Mouse (Mus musculus) cerebellum, adult 2 months (tissue): ENCODE measurements at regions not wholly inside any gene's neighbourhood (a gene's known extent, or its start where the extent isn't known, plus 50 kb on each side); places are given as distances from the start of the nearest gene placed in this dataset.

Experiments used
- DNase-seq, 2 experiments: peaks; one replicate each; pipeline ENCODE4 v3.0.0; 2021
- H3K27ac ChIP-seq: fragments of 200-500 bp; 2 replicates; pipeline ENCODE4 v1.5.1; 2012; ENCODE audit warnings: low read length, control low read depth, inconsistent platforms; ENCODE audit not compliant: insufficient read depth
- H3K27me3 ChIP-seq: fragments of 200-500 bp; 2 replicates; pipeline ENCODE4 v1.6.1; 2012; ENCODE audit warnings: inconsistent platforms, mild to moderate bottlenecking, low read length, moderate library complexity; ENCODE audit not compliant: control insufficient read depth, insufficient read depth
- H3K4me1 ChIP-seq: fragments of 200-500 bp; 2 replicates; pipeline ENCODE4 v1.6.1; 2011; ENCODE audit warnings: low read length; ENCODE audit not compliant: control insufficient read depth, insufficient read depth
- H3K4me3 ChIP-seq: fragments of 200-500 bp; replicated peaks from 2 replicates; pipeline ENCODE3; 2011; ENCODE audit warnings: mild to moderate bottlenecking, low read depth, low read length, control low read depth; ENCODE audit not compliant: insufficient read depth
- CTCF ChIP-seq: fragments of 200-500 bp; IDR thresholded peaks from 2 replicates; pipeline ENCODE4 v1.5.1; 2011; ENCODE audit warnings: low read depth, mild to moderate bottlenecking, control low read depth, low read length, moderate library complexity, borderline replicate concordance; ENCODE audit not compliant: insufficient read depth
- POLR2A ChIP-seq: fragments of 200-500 bp; IDR thresholded peaks from 2 replicates; pipeline ENCODE4 v1.6.1; 2011; ENCODE audit warnings: low read length, control low read depth, borderline replicate concordance; ENCODE audit not compliant: insufficient read depth
- WGBS: fragments of 180-500 bp; shearing (Covaris S2); methylation state at CpG from one replicate; pipeline ENCODE4 v1.1.7; 2018; 5-methylcytosine and 5-hydroxymethylcytosine counted together

- peak overlapping the region; percentile 44 for H3K4me3 ChIP-seq
- TF ChIP-seq POLR2A (no peak), CTCF (no peak)
- H3K27ac ChIP-seq, result no peak overlapping the region
- WGBS, result 3% methylated on average over 21 of the region's 21 CpGs
- DNase-seq, result peak; percentile 12 to 24
- no peaks in the 10 kb centered on the region for H3K27me3 ChIP-seq
- peaks cover 9% of the 10 kb centered on the region; the same call in 1 of the 2 replicates for H3K4me1 ChIP-seq
Measured at GRCm38 (mm10) chr2:160451481-160452238, 84.8 kb upstream of the Mafb start.

- no peak for DNase-seq
- no peaks in the 10 kb centered on the region for H3K27me3 ChIP-seq
- no peak overlapping the region for H3K27ac ChIP-seq
- no peak overlapping the region for H3K4me3 ChIP-seq
- 34% methylated on average over 6 of the region's 6 CpGs for WGBS
- TF ChIP-seq POLR2A (no peak), CTCF (no peak)
- H3K4me1 ChIP-seq, result peaks cover 8% of the 10 kb centered on the region; the same call in 1 of the 2 replicates
Measured at GRCm38 (mm10) chr2:160452239-160452530, 85.3 kb upstream of the Mafb start.

GRCm38 (mm10) chr2:160452730-160453129, 85.9 kb upstream of the Mafb start:
- Histone ChIP-seq H3K4me1 (peaks cover 3% of the 10 kb centered on the region; the same call in 1 of the 2 replicates), H3K27ac (no peak overlapping the region), H3K4me3 (no peak overlapping the region), H3K27me3 (no peaks in the 10 kb centered on the region; the same call in 1 of the 2 replicates)
- no peak for DNase-seq
- TF ChIP-seq CTCF, result no peak
- 97% methylated on average over 6 of the region's 6 CpGs for whole genome bisulfite sequencing

GRCm38 (mm10) chr2:160455617-160456016, 88.8 kb upstream of the Mafb start:
- H3K4me1 ChIP-seq, result peaks cover 3% of the 10 kb centered on the region; the same call in 1 of the 2 replicates
- 68% methylated on average over 10 of the region's 10 CpGs for WGBS
- no peak for DNase-seq
- H3K4me3 ChIP-seq, result no peak overlapping the region
- H3K27me3 ChIP-seq, result no peaks in the 10 kb centered on the region; the same call in 1 of the 2 replicates
- H3K27ac ChIP-seq, result no peak overlapping the region
- no peak for TF ChIP-seq CTCF
- TF ChIP-seq POLR2A, result no peak

GRCm38 (mm10) chr2:160456681-160457080, 89.8 kb upstream of the Mafb start:
- WGBS, result 81% methylated on average over 8 of the region's 8 CpGs
- no peak overlapping the region for H3K27ac ChIP-seq
- H3K4me3 ChIP-seq, result no peak overlapping the region
- peaks cover under 1% of the 10 kb centered on the region; the same call in 1 of the 2 replicates for H3K4me1 ChIP-seq
- no peak for TF ChIP-seq CTCF
- TF ChIP-seq POLR2A, result no peak
- DNase-seq, result no peak
- no peaks in the 10 kb centered on the region; the same call in 1 of the 2 replicates for H3K27me3 ChIP-seq

- Histone ChIP-seq H3K4me3 (no peak overlapping the region), H3K27ac (no peak overlapping the region), H3K4me1 (no peaks in the 10 kb centered on the region), H3K27me3 (no peaks in the 10 kb centered on the region)
- no peak for DNase-seq
- TF ChIP-seq POLR2A, result no peak
- no peak for TF ChIP-seq CTCF
- 55% methylated on average over 4 of the region's 4 CpGs for WGBS
Measured at GRCm38 (mm10) chr2:160471561-160471960, 104.7 kb upstream of the Mafb start.

- no peaks in the 10 kb centered on the region for H3K27me3 ChIP-seq
- H3K4me3 ChIP-seq, result no peak overlapping the region
- no peaks in the 10 kb centered on the region for H3K4me1 ChIP-seq
- no peak for TF ChIP-seq POLR2A
- TF ChIP-seq CTCF, result no peak
- DNase-seq, result no peak
- 72% methylated on average over 3 of the region's 3 CpGs for WGBS
- H3K27ac ChIP-seq, result no peak overlapping the region
Measured at GRCm38 (mm10) chr2:160476181-160476580, 109.3 kb upstream of the Mafb start.

- TF ChIP-seq POLR2A (no peak), CTCF (no peak)
- H3K27ac ChIP-seq, result no peak overlapping the region
- H3K27me3 ChIP-seq, result no peaks in the 10 kb centered on the region; the same call in 1 of the 2 replicates
- WGBS, result 77% methylated on average over 7 of the region's 7 CpGs
- DNase-seq, result no peak
- H3K4me3 ChIP-seq, result no peak overlapping the region
- H3K4me1 ChIP-seq, result no peaks in the 10 kb centered on the region
Measured at GRCm38 (mm10) chr2:160479240-160479639, 112.4 kb upstream of the Mafb start.
